Mouse (Mus musculus): ENCODE results near the gene Lyz1. TPM values are rescaled to one million over a fixed set of nuclear protein-coding genes. Genes with fewer than 3 reads are reported as not detected.

Gene Lyz1
- not detected in 2 replicates for total RNA-seq (2012; rRNA removed)

DNA sequence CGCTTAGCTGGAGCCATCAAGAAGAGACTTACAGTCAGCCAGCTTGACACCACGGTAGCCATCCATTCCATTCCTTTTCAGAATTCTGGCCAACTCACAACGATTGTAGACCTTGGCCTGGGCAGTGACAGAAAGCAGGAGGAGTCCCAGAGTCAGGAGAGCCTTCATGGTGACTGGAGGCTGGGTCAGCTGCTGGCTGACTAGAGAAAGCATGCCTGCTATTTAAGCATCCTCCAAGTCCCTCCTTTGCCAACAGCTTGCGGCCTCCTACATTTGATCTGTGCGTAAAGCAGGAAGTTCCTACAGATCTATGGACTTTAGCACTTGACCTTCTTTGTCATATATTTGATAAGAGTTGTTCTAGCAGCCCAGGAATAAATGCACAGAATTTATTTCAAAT lies at the start of gene Lyz1:
Gene Lyz1 (minus strand): TSS at position 198 of the 400 bp plus-strand sequence.
- Histone ChIP-seq H3K9me3 (ENCODE audit: control insufficient read depth, insufficient read depth, low read depth, low read length) (no peaks in the 10 kb centered on the region), H3K9ac (ENCODE audit: insufficient read depth, low read depth, low read length, poor library complexity, severe bottlenecking) (no peak within 1 kb of the TSS), H3K27ac (ENCODE audit: insufficient read depth, low read depth, low read length, poor library complexity, severe bottlenecking) (no peak within 1 kb of the TSS), H3K36me3 (ENCODE audit: control insufficient read depth, insufficient read depth, low read length, poor library complexity, severe bottlenecking) (no peaks in the 10 kb centered on the region), H3K4me1 (ENCODE audit: control insufficient read depth in 2 of 2, insufficient read depth in 2 of 2, low read length in 2 of 2, poor library complexity in 1 of 2) (no peaks in the 10 kb centered on the region), H3K4me3 (ENCODE audit: insufficient read depth in 1 of 2, low read depth in 1 of 2, low read length in 2 of 2, poor library complexity in 1 of 2, severe bottlenecking in 1 of 2) (no peak within 1 kb of the TSS)
- in situ Hi-C loops (cut with MboI; ENCODE audit: low sequenced_read_pairs in 2 of 2, unreplicated experiment in 2 of 2): no loop called here
- no peak for DNase-seq (ENCODE audit: low read depth, low spot score)
- no peak for TF ChIP-seq HCFC1 (IDR thresholded peaks at IDR 0.05; ENCODE audit: borderline replicate concordance, insufficient read depth, low read length)

DNA sequence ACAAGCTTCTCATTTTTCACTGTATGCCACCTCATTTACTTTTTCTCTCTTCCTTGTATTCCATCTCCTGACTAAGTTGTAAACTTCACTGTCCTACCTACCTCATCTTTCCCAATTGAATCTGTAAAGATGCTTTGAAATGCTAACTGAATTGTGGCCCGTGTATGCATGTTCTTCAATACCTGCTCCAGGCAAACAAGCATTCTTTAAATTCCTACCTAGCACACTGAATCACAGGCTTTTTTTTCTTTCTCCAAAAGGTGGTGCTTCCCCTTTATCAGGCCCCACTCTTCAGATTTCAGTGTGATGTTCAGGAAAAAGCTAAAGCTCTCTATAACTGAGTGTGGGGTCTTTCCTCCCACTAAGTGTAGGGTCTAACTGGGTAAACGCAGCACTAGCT lies 49.7 kb upstream of the Lyz1 start:
- TF ChIP-seq CHD2 (IDR thresholded peaks at IDR 0.05; ENCODE audit: low read depth, low read length) (no peak), MAFK (IDR thresholded peaks at IDR 0.05; ENCODE audit: insufficient read depth, low read depth, low read length) (no peak), HCFC1 (IDR thresholded peaks at IDR 0.05; ENCODE audit: borderline replicate concordance, insufficient read depth, low read length) (no peak), ZNF384 (IDR thresholded peaks at IDR 0.05; ENCODE audit: low read depth, low read length) (peak; percentile 99)
- Histone ChIP-seq H3K9me3 (ENCODE audit: control insufficient read depth, insufficient read depth, low read depth, low read length) (no peaks in the 10 kb centered on the region), H3K9ac (ENCODE audit: insufficient read depth, low read depth, low read length, poor library complexity, severe bottlenecking) (no peak overlapping the region; the same call in 1 of the 2 replicates), H3K27ac (ENCODE audit: insufficient read depth, low read depth, low read length, poor library complexity, severe bottlenecking) (peak overlapping the region; percentile 82; the same call in 1 of the 2 replicates), H3K36me3 (ENCODE audit: control insufficient read depth, insufficient read depth, low read length, poor library complexity, severe bottlenecking) (peaks cover 4% of the 10 kb centered on the region), H3K4me3 (ENCODE audit: insufficient read depth in 1 of 2, low read depth in 1 of 2, low read length in 2 of 2, poor library complexity in 1 of 2, severe bottlenecking in 1 of 2) (no peak overlapping the region), H3K4me1 (ENCODE audit: control insufficient read depth in 2 of 2, insufficient read depth in 2 of 2, low read length in 2 of 2, poor library complexity in 1 of 2) (peaks cover 0 to 5% of the 10 kb centered on the region in 2 experiments; a peak in 2 of 4 replicates)
- in situ Hi-C loops (cut with MboI; ENCODE audit: low sequenced_read_pairs in 2 of 2, unreplicated experiment in 2 of 2): no loop called here
- DNase-seq (ENCODE audit: low read depth, low spot score): peak; percentile 47

DNA sequence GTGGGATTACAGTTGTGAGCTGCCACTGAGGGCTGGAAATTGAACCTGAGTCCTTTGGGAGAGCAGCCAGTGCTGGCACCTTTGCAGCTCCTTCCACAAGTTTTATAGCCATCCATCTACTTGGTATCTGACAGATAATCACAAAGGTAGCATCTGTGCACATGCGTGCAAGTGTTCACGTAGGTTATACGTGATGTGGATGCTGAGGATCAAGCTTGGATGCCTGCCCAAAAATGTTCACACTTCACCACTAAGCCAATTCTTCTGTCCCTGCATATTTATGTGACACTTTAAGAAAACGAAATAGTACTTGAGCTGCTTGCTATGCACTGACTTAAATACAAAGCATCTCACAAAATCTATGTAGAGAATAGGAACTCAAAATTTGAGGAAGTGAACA lies 48.4 kb upstream of the Lyz1 start:
- Histone ChIP-seq H3K4me3 (ENCODE audit: insufficient read depth in 1 of 2, low read depth in 1 of 2, low read length in 2 of 2, poor library complexity in 1 of 2, severe bottlenecking in 1 of 2) (no peak overlapping the region), H3K9me3 (ENCODE audit: control insufficient read depth, insufficient read depth, low read depth, low read length) (no peaks in the 10 kb centered on the region), H3K4me1 (ENCODE audit: control insufficient read depth in 2 of 2, insufficient read depth in 2 of 2, low read length in 2 of 2, poor library complexity in 1 of 2) (peaks cover 0 to 5% of the 10 kb centered on the region in 2 experiments; a peak in 2 of 4 replicates), H3K9ac (ENCODE audit: insufficient read depth, low read depth, low read length, poor library complexity, severe bottlenecking) (no peak overlapping the region), H3K27ac (ENCODE audit: insufficient read depth, low read depth, low read length, poor library complexity, severe bottlenecking) (no peak overlapping the region), H3K36me3 (ENCODE audit: control insufficient read depth, insufficient read depth, low read length, poor library complexity, severe bottlenecking) (peaks cover 2% of the 10 kb centered on the region; the same call in 1 of the 2 replicates)
- DNase-seq (ENCODE audit: low read depth, low spot score): no peak
- in situ Hi-C loops (cut with MboI; ENCODE audit: low sequenced_read_pairs in 2 of 2, unreplicated experiment in 2 of 2): no loop called here
- TF ChIP-seq ZC3H11A (IDR thresholded peaks at IDR 0.05; ENCODE audit: borderline replicate concordance, low read depth, low read length) (no peak), CHD2 (IDR thresholded peaks at IDR 0.05; ENCODE audit: low read depth, low read length) (no peak), HCFC1 (IDR thresholded peaks at IDR 0.05; ENCODE audit: borderline replicate concordance, insufficient read depth, low read length) (no peak), ZNF384 (IDR thresholded peaks at IDR 0.05; ENCODE audit: low read depth, low read length) (no peak), MAFK (IDR thresholded peaks at IDR 0.05; ENCODE audit: insufficient read depth, low read depth, low read length) (no peak)

DNA sequence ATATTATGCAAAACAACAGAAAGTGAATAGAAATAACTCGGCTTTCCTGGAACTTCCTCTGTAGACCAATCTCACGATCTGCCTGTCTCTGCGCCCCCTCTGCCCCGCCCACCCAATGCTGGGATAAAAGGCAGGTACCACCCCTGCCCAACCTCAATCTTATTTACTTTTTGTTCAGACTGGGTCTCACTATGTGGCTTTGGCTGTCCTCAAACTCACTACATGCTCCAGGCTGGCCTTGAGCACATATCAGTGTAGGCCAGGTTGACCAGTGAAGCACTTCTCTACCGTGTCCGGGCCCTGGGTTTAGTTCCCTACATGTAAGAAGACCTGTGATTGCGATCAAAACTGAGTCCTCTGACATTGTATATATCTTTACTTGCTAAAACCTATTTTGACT lies 46.6 kb upstream of the Lyz1 start:
- Histone ChIP-seq H3K9me3 (ENCODE audit: control insufficient read depth, insufficient read depth, low read depth, low read length) (no peaks in the 10 kb centered on the region), H3K4me3 (ENCODE audit: insufficient read depth in 1 of 2, low read depth in 1 of 2, low read length in 2 of 2, poor library complexity in 1 of 2, severe bottlenecking in 1 of 2) (no peak overlapping the region), H3K27ac (ENCODE audit: insufficient read depth, low read depth, low read length, poor library complexity, severe bottlenecking) (no peak overlapping the region), H3K36me3 (ENCODE audit: control insufficient read depth, insufficient read depth, low read length, poor library complexity, severe bottlenecking) (peaks cover 2% of the 10 kb centered on the region; the same call in 1 of the 2 replicates), H3K4me1 (ENCODE audit: control insufficient read depth in 2 of 2, insufficient read depth in 2 of 2, low read length in 2 of 2, poor library complexity in 1 of 2) (peaks cover 0 to 5% of the 10 kb centered on the region in 2 experiments; a peak in 2 of 4 replicates), H3K9ac (ENCODE audit: insufficient read depth, low read depth, low read length, poor library complexity, severe bottlenecking) (no peak overlapping the region)
- in situ Hi-C loops (cut with MboI; ENCODE audit: low sequenced_read_pairs in 2 of 2, unreplicated experiment in 2 of 2): no loop called here
- no peak for DNase-seq (ENCODE audit: low read depth, low spot score)
- TF ChIP-seq ZNF384 (IDR thresholded peaks at IDR 0.05; ENCODE audit: low read depth, low read length): no peak
- TF ChIP-seq CHD2 (IDR thresholded peaks at IDR 0.05; ENCODE audit: low read depth, low read length): no peak
- no peak for TF ChIP-seq HCFC1 (IDR thresholded peaks at IDR 0.05; ENCODE audit: borderline replicate concordance, insufficient read depth, low read length)
- no peak for TF ChIP-seq ZC3H11A (IDR thresholded peaks at IDR 0.05; ENCODE audit: borderline replicate concordance, low read depth, low read length)
- TF ChIP-seq MAFK (IDR thresholded peaks at IDR 0.05; ENCODE audit: insufficient read depth, low read depth, low read length): no peak

DNA sequence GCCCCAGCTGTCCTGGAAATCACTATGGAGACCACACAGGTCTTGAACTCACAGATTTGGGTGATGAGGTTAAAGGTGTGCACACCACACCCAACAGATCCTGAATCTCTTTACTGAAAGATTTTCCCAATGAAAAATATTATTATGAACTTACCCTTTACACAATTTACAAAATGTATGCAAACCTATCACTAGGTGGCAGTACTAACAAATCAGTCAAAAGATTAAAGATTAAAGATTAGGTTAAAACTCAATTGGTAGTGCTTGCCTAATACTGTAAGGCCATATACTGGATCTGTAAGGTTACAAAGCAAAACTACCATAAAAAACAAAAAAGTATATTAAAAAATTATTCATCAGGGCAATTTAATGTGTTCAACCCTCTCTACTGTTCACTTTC lies 45.3 kb upstream of the Lyz1 start:
- no peaks in the 10 kb centered on the region for H3K9me3 ChIP-seq (ENCODE audit: control insufficient read depth, insufficient read depth, low read depth, low read length)
- no peak overlapping the region for H3K4me3 ChIP-seq (ENCODE audit: insufficient read depth in 1 of 2, low read depth in 1 of 2, low read length in 2 of 2, poor library complexity in 1 of 2, severe bottlenecking in 1 of 2)
- H3K27ac ChIP-seq (ENCODE audit: insufficient read depth, low read depth, low read length, poor library complexity, severe bottlenecking): no peak overlapping the region
- peaks cover 0 to 5% of the 10 kb centered on the region in 2 experiments; a peak in 2 of 4 replicates for H3K4me1 ChIP-seq (ENCODE audit: control insufficient read depth in 2 of 2, insufficient read depth in 2 of 2, low read length in 2 of 2, poor library complexity in 1 of 2)
- H3K36me3 ChIP-seq (ENCODE audit: control insufficient read depth, insufficient read depth, low read length, poor library complexity, severe bottlenecking): peaks cover 2% of the 10 kb centered on the region; the same call in 1 of the 2 replicates
- no peak for DNase-seq (ENCODE audit: low read depth, low spot score)
- in situ Hi-C loops (cut with MboI; ENCODE audit: low sequenced_read_pairs in 2 of 2, unreplicated experiment in 2 of 2): no loop called here
- TF ChIP-seq MAFK (IDR thresholded peaks at IDR 0.05; ENCODE audit: insufficient read depth, low read depth, low read length): no peak
- H3K9ac ChIP-seq (ENCODE audit: insufficient read depth, low read depth, low read length, poor library complexity, severe bottlenecking): no peak overlapping the region
